Mouse (Mus musculus) neural tube, embryonic 14.5 days (tissue): ENCODE measurements at regions not wholly inside any gene's neighbourhood (a gene's known extent, or its start where the extent isn't known, plus 50 kb on each side); places are given as distances from the start of the nearest gene placed in this dataset.
A peak's percentile ranks its signal among the peaks of the same experiment; 100 is the strongest.

Experiments used
- ATAC-seq: fragments of 200-750 bp; cut with Nextera tagmentation; 2 replicates; pipeline ENCODE4 v1.8.0; 2017; ENCODE audit warnings: low read depth, mild to moderate bottlenecking, moderate TSS enrichment, moderate library complexity
- H3K27ac ChIP-seq: fragments of 300-500 bp; sonication (generic); 2 replicates; pipeline ENCODE4 v1.5.1; 2014; ENCODE audit warnings: low read depth, mild to moderate bottlenecking, control low read depth, low read length, moderate library complexity, mixed read lengths
- H3K27me3 ChIP-seq: fragments of 300-500 bp; sonication (generic); 2 replicates; pipeline ENCODE4 v1.6.1; 2014; ENCODE audit warnings: low read length; ENCODE audit not compliant: control insufficient read depth, insufficient read depth
- H3K36me3 ChIP-seq: fragments of 300-500 bp; sonication (generic); 2 replicates; pipeline ENCODE4 v1.6.1; 2014; ENCODE audit warnings: low read length, mixed read lengths; ENCODE audit not compliant: control insufficient read depth, insufficient read depth
- H3K4me1 ChIP-seq: fragments of 300-500 bp; sonication (generic); 2 replicates; pipeline ENCODE4 v1.6.1; 2014; ENCODE audit warnings: low read length; ENCODE audit not compliant: control insufficient read depth, insufficient read depth
- H3K4me2 ChIP-seq: fragments of 300-500 bp; sonication (generic); 2 replicates; pipeline ENCODE4 v1.6.1; 2014; ENCODE audit warnings: mild to moderate bottlenecking, low read depth, low read length, control low read depth
- H3K4me3 ChIP-seq: fragments of 300-500 bp; sonication (generic); 2 replicates; pipeline ENCODE4 v1.5.1; 2014; ENCODE audit warnings: low read depth, low read length, control low read depth, mixed read lengths
- H3K9ac ChIP-seq: fragments of 300-500 bp; sonication (generic); replicated peaks from 2 replicates; pipeline ENCODE4 v1.6.1; 2014; ENCODE audit warnings: low read depth, mild to moderate bottlenecking, control low read depth, low read length, mixed read lengths
- H3K9me3 ChIP-seq: fragments of 300-500 bp; sonication (generic); 2 replicates; pipeline ENCODE4 v1.6.1; 2016; ENCODE audit warnings: low read length; ENCODE audit not compliant: control insufficient read depth
- WGBS: fragments of 180-500 bp; shearing (Covaris S2); extraction: QIAGEN DNeasy Blood & Tissue Kit; methylation state at CpG from one replicate; pipeline ENCODE4 v1.1.7; 2014; 5-methylcytosine and 5-hydroxymethylcytosine counted together

DNA sequence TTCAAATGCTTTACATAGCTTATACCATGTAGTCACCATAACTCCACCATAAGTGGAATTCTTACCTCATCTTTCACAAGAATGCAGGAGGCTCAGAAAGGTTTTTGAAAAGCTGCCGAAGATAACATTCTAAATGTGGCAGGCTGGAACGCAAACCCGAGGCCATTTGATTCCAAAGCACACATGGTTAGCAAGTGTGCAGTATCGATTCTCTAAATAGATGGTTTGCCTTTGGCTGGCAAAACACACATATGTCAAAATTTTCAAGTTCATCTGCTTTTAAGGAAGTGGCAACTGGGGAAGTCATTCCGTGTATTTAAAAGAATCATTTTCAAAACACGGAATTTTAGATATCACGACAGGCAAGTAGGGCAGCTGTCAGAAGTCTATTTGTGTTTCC is 609.8 kb downstream of the Actr3 start:
- Histone ChIP-seq H3K36me3 (no peaks in the 10 kb centered on the region), H3K27me3 (no peaks in the 10 kb centered on the region), H3K4me1 (no peaks in the 10 kb centered on the region), H3K9ac (no peak overlapping the region), H3K4me3 (no peak overlapping the region), H3K9me3 (no peaks in the 10 kb centered on the region), H3K4me2 (no peak overlapping the region), H3K27ac (no peak overlapping the region)
- WGBS, result 96% methylated on average over 7 of the region's 7 CpGs
- no peak for ATAC-seq

GRCm38 (mm10) chr1:124793026-124793425 is 642.5 kb downstream of the Actr3 start:
- Histone ChIP-seq H3K9me3 (no peaks in the 10 kb centered on the region), H3K27me3 (no peaks in the 10 kb centered on the region), H3K27ac (no peak overlapping the region), H3K36me3 (no peaks in the 10 kb centered on the region), H3K4me3 (no peak overlapping the region), H3K4me2 (no peak overlapping the region), H3K4me1 (no peaks in the 10 kb centered on the region), H3K9ac (no peak overlapping the region)
- 66% methylated on average over 2 of the region's 2 CpGs for WGBS
- ATAC-seq, result no peak

- Histone ChIP-seq H3K4me1 (no peaks in the 10 kb centered on the region), H3K9ac (no peak overlapping the region), H3K9me3 (no peaks in the 10 kb centered on the region), H3K4me3 (no peak overlapping the region), H3K27me3 (no peaks in the 10 kb centered on the region), H3K4me2 (no peak overlapping the region), H3K36me3 (no peaks in the 10 kb centered on the region), H3K27ac (no peak overlapping the region)
- WGBS, result 69% methylated on average over 2 of the region's 2 CpGs
- ATAC-seq, result no peak
Measured at GRCm38 (mm10) chr1:124790646-124791045, 644.9 kb downstream of the Actr3 start.

DNA sequence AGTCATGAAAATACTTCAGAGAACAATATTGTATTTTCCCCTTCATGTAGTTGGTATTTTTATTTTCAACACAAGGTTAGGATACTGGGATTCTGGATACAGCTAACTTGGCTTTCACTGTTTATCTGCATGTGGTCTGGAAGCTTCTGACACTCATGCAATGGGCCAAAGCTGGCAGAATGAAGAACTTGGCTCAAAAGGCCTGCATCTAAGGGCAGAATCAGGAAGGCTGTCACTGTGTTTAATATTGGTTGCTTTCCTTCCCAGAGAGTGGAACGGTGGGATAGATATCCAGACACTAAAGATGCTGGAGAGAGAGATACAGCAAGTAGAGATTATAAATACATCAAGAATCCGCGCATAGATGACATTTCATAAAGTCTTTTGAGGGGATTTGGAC is 645.4 kb downstream of the Actr3 start:
- Histone ChIP-seq H3K9ac (no peak overlapping the region), H3K4me1 (no peaks in the 10 kb centered on the region), H3K27ac (no peak overlapping the region), H3K36me3 (no peaks in the 10 kb centered on the region), H3K4me2 (no peak overlapping the region), H3K4me3 (no peak overlapping the region), H3K27me3 (no peaks in the 10 kb centered on the region), H3K9me3 (no peaks in the 10 kb centered on the region)
- ATAC-seq, result no peak
- 89% methylated on average over 3 of the region's 3 CpGs for WGBS

- H3K9me3 ChIP-seq, result no peaks in the 10 kb centered on the region
- no peak overlapping the region for H3K4me3 ChIP-seq
- no peak overlapping the region for H3K27ac ChIP-seq
- 83% methylated on average over 2 of the region's 2 CpGs for WGBS
- no peaks in the 10 kb centered on the region for H3K36me3 ChIP-seq
- no peaks in the 10 kb centered on the region for H3K4me1 ChIP-seq
- ATAC-seq, result no peak
- no peak overlapping the region for H3K9ac ChIP-seq
- no peaks in the 10 kb centered on the region for H3K27me3 ChIP-seq
- H3K4me2 ChIP-seq, result no peak overlapping the region
Measured at GRCm38 (mm10) chr1:124783066-124783465, 652.5 kb downstream of the Actr3 start.

- no peak for ATAC-seq
- no peaks in the 10 kb centered on the region for H3K4me1 ChIP-seq
- H3K9me3 ChIP-seq, result no peaks in the 10 kb centered on the region
- no peaks in the 10 kb centered on the region for H3K27me3 ChIP-seq
- no peak overlapping the region for H3K27ac ChIP-seq
- no peak overlapping the region for H3K9ac ChIP-seq
- WGBS, result 92% methylated on average over 2 of the region's 2 CpGs
- H3K4me2 ChIP-seq, result no peak overlapping the region
- H3K36me3 ChIP-seq, result no peaks in the 10 kb centered on the region
- no peak overlapping the region for H3K4me3 ChIP-seq
Measured at GRCm38 (mm10) chr1:124777685-124778084, 657.8 kb downstream of the Actr3 start.

DNA sequence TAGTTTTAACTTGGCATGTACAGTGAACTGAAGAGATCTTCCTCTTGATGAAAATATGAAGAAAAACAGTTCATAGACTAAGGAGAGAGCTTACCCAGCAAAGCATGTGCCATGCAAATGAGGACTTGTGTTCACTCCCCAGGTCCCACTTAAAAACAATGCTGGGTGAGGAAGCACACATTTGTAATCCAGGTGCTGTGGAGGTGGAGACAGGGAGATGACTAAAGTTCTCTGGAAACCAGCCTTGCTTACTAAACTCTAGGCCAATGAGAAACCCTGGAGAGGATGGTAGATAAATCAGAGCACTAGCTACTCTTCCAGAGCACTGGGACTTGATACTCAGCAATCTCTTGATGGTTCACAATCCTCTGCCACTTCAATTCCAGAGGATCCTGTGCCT is 678.8 kb downstream of the Actr3 start:
- Histone ChIP-seq H3K4me3 (no peak overlapping the region), H3K9me3 (no peaks in the 10 kb centered on the region), H3K27me3 (no peaks in the 10 kb centered on the region), H3K27ac (no peak overlapping the region), H3K36me3 (no peaks in the 10 kb centered on the region), H3K4me1 (no peaks in the 10 kb centered on the region), H3K4me2 (no peak overlapping the region), H3K9ac (no peak overlapping the region)
- ATAC-seq, result no peak

GRCm38 (mm10) chr1:124739777-124740176 is 694.4 kb upstream of the Dpp10 start:
- Histone ChIP-seq H3K36me3 (no peaks in the 10 kb centered on the region), H3K27me3 (no peaks in the 10 kb centered on the region), H3K27ac (no peak overlapping the region), H3K4me1 (no peaks in the 10 kb centered on the region), H3K9me3 (no peaks in the 10 kb centered on the region), H3K9ac (no peak overlapping the region), H3K4me3 (no peak overlapping the region), H3K4me2 (no peak overlapping the region)
- ATAC-seq, result no peak
- whole genome bisulfite sequencing, result 59% methylated on average over 3 of the region's 3 CpGs

DNA sequence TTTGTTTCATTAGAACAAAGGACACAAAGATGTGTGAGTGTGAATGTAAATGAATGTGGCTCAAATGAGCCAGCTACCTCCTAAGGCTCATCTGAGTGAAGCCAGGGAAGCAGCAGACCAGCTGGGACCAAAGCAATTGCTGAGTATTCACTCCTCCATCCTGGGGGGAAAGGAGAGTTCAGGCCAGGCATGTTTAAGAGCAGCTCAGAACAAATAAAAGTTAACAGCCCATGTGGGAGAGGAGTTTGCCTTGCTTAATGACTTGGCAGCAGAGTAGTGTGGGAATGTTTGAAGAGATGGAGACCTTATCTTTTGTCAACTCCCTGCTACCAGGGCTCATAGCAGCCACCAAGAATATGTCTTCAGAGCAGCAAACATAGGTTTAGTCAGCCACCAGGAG is 685.0 kb upstream of the Dpp10 start:
- no peak; the same call in 1 of the 2 replicates for ATAC-seq
- no peaks in the 10 kb centered on the region for H3K4me1 ChIP-seq
- H3K27ac ChIP-seq, result no peak overlapping the region
- H3K4me2 ChIP-seq, result no peak overlapping the region
- no peaks in the 10 kb centered on the region for H3K9me3 ChIP-seq
- H3K4me3 ChIP-seq, result no peak overlapping the region
- no peaks in the 10 kb centered on the region for H3K36me3 ChIP-seq
- H3K9ac ChIP-seq, result no peak overlapping the region
- H3K27me3 ChIP-seq, result no peaks in the 10 kb centered on the region

GRCm38 (mm10) chr1:124718065-124718464 is 672.7 kb upstream of the Dpp10 start:
- Histone ChIP-seq H3K4me3 (no peak overlapping the region), H3K36me3 (no peaks in the 10 kb centered on the region)

More at GRCm38 (mm10) chr1:124718065-124718464, 672.7 kb upstream of the Dpp10 start:
- H3K9ac ChIP-seq, result no peak overlapping the region
- 0% methylated on average over 1 of the region's 1 CpGs for WGBS
- no peak overlapping the region for H3K4me2 ChIP-seq
- H3K27me3 ChIP-seq, result no peaks in the 10 kb centered on the region
- H3K4me1 ChIP-seq, result no peaks in the 10 kb centered on the region
- H3K27ac ChIP-seq, result no peak overlapping the region
- no peaks in the 10 kb centered on the region for H3K9me3 ChIP-seq
- peak; percentile 58; the same call in 1 of the 2 replicates for ATAC-seq
